Mouse (Mus musculus) megakaryocyte-erythroid progenitor cell, adult 5-6 weeks (primary cell): ENCODE data around the gene Pagr1b. TPM values are rescaled to one million over a fixed set of nuclear protein-coding genes. Genes with fewer than 3 reads are reported as not detected.

Experiments used
- ATAC-seq: replicated peaks from 2 replicates; pipeline ENCODE4 v1.8.0; 2016; ENCODE audit warnings: mild to moderate bottlenecking, inconsistent platforms; ENCODE audit not compliant: severe bottlenecking, poor library complexity, low FRiP score, low TSS enrichment
- total RNA-seq, 2 experiments: library from RNA; stranded (forward) in 1 of 2; stranded (reverse) in 1 of 2; fragments of 200-1000, 215-1000 nt in 1 of 2; fragments of >200 nt in 1 of 2; fragmentation: Nextera tagmentation in 1 of 2; gene quantifications; 2 replicates each; pipeline ENCODE4 v1.2.3; 2014 to 2017

Pagr1b gene
- total RNA-seq, 2 experiments from 2014 or later: 0.66 to 8.7 TPM

- ATAC-seq: no peak; the same call in 1 of the 2 replicates
Observed at GRCm38 (mm10) chr7:126963548-126964286, 52.6 kb downstream of the Pagr1b start.

- no peak for ATAC-seq
Observed at GRCm38 (mm10) chr7:126961965-126962364, 54.3 kb downstream of the Pagr1b start.

GRCm38 (mm10) chr7:126961095-126961494, 55.2 kb downstream of the Pagr1b start:
- no peak for ATAC-seq

GRCm38 (mm10) chr7:126959780-126960179, 56.5 kb downstream of the Pagr1b start:
- no peak for ATAC-seq

GRCm38 (mm10) chr7:126955125-126955524, 61.2 kb downstream of the Pagr1b start:
- ATAC-seq: no peak

DNA sequence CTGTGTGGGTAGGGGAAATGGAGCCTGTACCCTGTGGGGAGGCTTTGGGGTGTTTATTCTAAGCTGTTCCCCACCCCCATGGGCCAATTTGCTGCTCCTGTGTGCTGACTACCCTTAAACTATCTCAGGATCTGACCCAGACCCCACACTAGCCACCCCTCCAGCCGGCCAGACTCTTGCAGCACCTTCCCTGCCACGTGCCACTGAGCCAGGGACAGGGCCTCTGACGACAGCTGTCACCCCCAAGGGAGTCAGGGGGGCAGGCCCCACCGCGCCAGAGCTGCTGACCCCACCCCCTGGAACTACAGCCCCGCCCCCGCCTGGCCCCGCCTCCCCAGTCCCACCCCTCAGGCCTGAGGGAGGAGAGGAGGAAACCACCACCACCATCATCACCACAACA, 63.6 kb downstream of the Pagr1b start:
- no peak for ATAC-seq

GRCm38 (mm10) chr7:126951741-126952140, 64.5 kb downstream of the Pagr1b start:
- ATAC-seq: no peak

Other genes with a start within 250 kb of the Pagr1b start
Only the 30 nearest of the 32 such genes appear.
- 0.69 and 3.1 TPM in 2 replicates for gene Tbx6, start 235.0 kb downstream of the Pagr1b start, total RNA-seq (2014; fragmentation: Nextera tagmentation)
- not detected in 2 replicates for gene Tbx6, start 235.0 kb downstream of the Pagr1b start, total RNA-seq (2017)
- 176 and 189 TPM in 2 replicates for gene Ppp4c, start 224.0 kb downstream of the Pagr1b start, total RNA-seq (2014; fragmentation: Nextera tagmentation)
- gene Ppp4c, start 224.0 kb downstream of the Pagr1b start, total RNA-seq (2017): 104 and 127 TPM in 2 replicates
- gene Fam57b, start 218.8 kb downstream of the Pagr1b start, total RNA-seq (2014; fragmentation: Nextera tagmentation): 0.61 TPM in 1 of 2 replicates, not detected in the other
- 0.42 TPM in 1 of 2 replicates, not detected in the other for gene Fam57b, start 218.8 kb downstream of the Pagr1b start, total RNA-seq (2017)
- gene 4930451I11Rik, start 184.8 kb downstream of the Pagr1b start, total RNA-seq (2014; fragmentation: Nextera tagmentation): not detected in 2 replicates
- gene 4930451I11Rik, start 184.8 kb downstream of the Pagr1b start, total RNA-seq (2017): not detected in 2 replicates
- gene Doc2a, start 169.1 kb downstream of the Pagr1b start, total RNA-seq (2014; fragmentation: Nextera tagmentation): not detected in 2 replicates
- not detected in 2 replicates for gene Doc2a, start 169.1 kb downstream of the Pagr1b start, total RNA-seq (2017)
- gene Hirip3, start 154.5 kb downstream of the Pagr1b start, total RNA-seq (2014; fragmentation: Nextera tagmentation): 51.6 and 123 TPM in 2 replicates
- 327 and 333 TPM in 2 replicates for gene Hirip3, start 154.5 kb downstream of the Pagr1b start, total RNA-seq (2017)
- 124 and 132 TPM in 2 replicates for gene Ino80e, start 154.1 kb downstream of the Pagr1b start, total RNA-seq (2014; fragmentation: Nextera tagmentation)
- gene Ino80e, start 154.1 kb downstream of the Pagr1b start, total RNA-seq (2017): 29.4 and 45.6 TPM in 2 replicates
- 36.1 and 44.2 TPM in 2 replicates for gene Taok2, start 131.8 kb downstream of the Pagr1b start, total RNA-seq (2014; fragmentation: Nextera tagmentation)
- gene Taok2, start 131.8 kb downstream of the Pagr1b start, total RNA-seq (2017): 22.1 and 25.1 TPM in 2 replicates
- gene Tmem219, start 93.6 kb downstream of the Pagr1b start, total RNA-seq (2014; fragmentation: Nextera tagmentation): 22.0 and 27.2 TPM in 2 replicates
- gene Tmem219, start 93.6 kb downstream of the Pagr1b start, total RNA-seq (2017): 9.2 and 17.9 TPM in 2 replicates
- gene Kctd13, start 87.6 kb downstream of the Pagr1b start, total RNA-seq (2014; fragmentation: Nextera tagmentation): 14.0 and 18.6 TPM in 2 replicates
- 9.0 and 22.1 TPM in 2 replicates for gene Kctd13, start 87.6 kb downstream of the Pagr1b start, total RNA-seq (2017)
- gene Asphd1, start 66.9 kb downstream of the Pagr1b start, total RNA-seq (2014; fragmentation: Nextera tagmentation): not detected in 2 replicates
- not detected in 2 replicates for gene Asphd1, start 66.9 kb downstream of the Pagr1b start, total RNA-seq (2017)
- gene Sez6l2, start 65.9 kb downstream of the Pagr1b start, total RNA-seq (2014; fragmentation: Nextera tagmentation): 3.2 and 4.4 TPM in 2 replicates
- gene Sez6l2, start 65.9 kb downstream of the Pagr1b start, total RNA-seq (2017): 0.76 TPM in 1 of 2 replicates, not detected in the other
- gene Cdipt, start 40.6 kb downstream of the Pagr1b start, total RNA-seq (2014; fragmentation: Nextera tagmentation): 61.3 and 70.2 TPM in 2 replicates
- 31.8 and 49.8 TPM in 2 replicates for gene Cdipt, start 40.6 kb downstream of the Pagr1b start, total RNA-seq (2017)
- not detected in 2 replicates for gene Cdiptos, start 40.4 kb downstream of the Pagr1b start, total RNA-seq (2014; fragmentation: Nextera tagmentation)
- gene Cdiptos, start 40.4 kb downstream of the Pagr1b start, total RNA-seq (2017): 0.23 TPM in 1 of 2 replicates, not detected in the other
- gene Mvp, start 1.9 kb downstream of the Pagr1b start, total RNA-seq (2014; fragmentation: Nextera tagmentation): 5.6 and 7.9 TPM in 2 replicates
- gene Mvp, start 1.9 kb downstream of the Pagr1b start, total RNA-seq (2017): 13.5 and 19.7 TPM in 2 replicates
- 62.5 and 66.9 TPM in 2 replicates for gene Pagr1a, start 868 bp upstream of the Pagr1b start, total RNA-seq (2014; fragmentation: Nextera tagmentation)
- 24.5 TPM in 1 of 2 replicates, not detected in the other for gene Pagr1a, start 868 bp upstream of the Pagr1b start, total RNA-seq (2017)
- gene Gm42742, start 4.6 kb upstream of the Pagr1b start, total RNA-seq (2014; fragmentation: Nextera tagmentation): 0.47 and 3.3 TPM in 2 replicates
- 22.6 TPM in 1 of 2 replicates, not detected in the other for gene Gm42742, start 4.6 kb upstream of the Pagr1b start, total RNA-seq (2017)
- 0.74 and 2.0 TPM in 2 replicates for gene Prrt2, start 4.7 kb upstream of the Pagr1b start, total RNA-seq (2014; fragmentation: Nextera tagmentation)
- gene Prrt2, start 4.7 kb upstream of the Pagr1b start, total RNA-seq (2017): 0.80 and 2.3 TPM in 2 replicates
- 256 and 270 TPM in 2 replicates for gene Maz, start 10.6 kb upstream of the Pagr1b start, total RNA-seq (2014; fragmentation: Nextera tagmentation)
- gene Maz, start 10.6 kb upstream of the Pagr1b start, total RNA-seq (2017): 54.2 and 70.0 TPM in 2 replicates
- 68.1 and 120 TPM in 2 replicates for gene Kif22, start 26.0 kb upstream of the Pagr1b start, total RNA-seq (2014; fragmentation: Nextera tagmentation)
- 56.1 and 67.7 TPM in 2 replicates for gene Kif22, start 26.0 kb upstream of the Pagr1b start, total RNA-seq (2017)
- gene Zg16, start 70.8 kb upstream of the Pagr1b start, total RNA-seq (2014; fragmentation: Nextera tagmentation): 61.9 and 97.7 TPM in 2 replicates
- 27.8 and 47.2 TPM in 2 replicates for gene Zg16, start 70.8 kb upstream of the Pagr1b start, total RNA-seq (2017)
- 17.6 and 18.5 TPM in 2 replicates for gene AI467606, start 74.9 kb upstream of the Pagr1b start, total RNA-seq (2014; fragmentation: Nextera tagmentation)
- gene AI467606, start 74.9 kb upstream of the Pagr1b start, total RNA-seq (2017): 14.2 and 17.9 TPM in 2 replicates
- 4.4 and 8.2 TPM in 2 replicates for gene Qprt, start 105.7 kb upstream of the Pagr1b start, total RNA-seq (2014; fragmentation: Nextera tagmentation)
- gene Qprt, start 105.7 kb upstream of the Pagr1b start, total RNA-seq (2017): 1.7 and 5.3 TPM in 2 replicates
- gene Spn, start 121.3 kb upstream of the Pagr1b start, total RNA-seq (2014; fragmentation: Nextera tagmentation): 134 and 142 TPM in 2 replicates
- gene Spn, start 121.3 kb upstream of the Pagr1b start, total RNA-seq (2017): 294 and 351 TPM in 2 replicates
- gene Cd2bp2, start 179.6 kb upstream of the Pagr1b start, total RNA-seq (2014; fragmentation: Nextera tagmentation): 49.6 and 54.8 TPM in 2 replicates
- gene Cd2bp2, start 179.6 kb upstream of the Pagr1b start, total RNA-seq (2017): 51.8 and 63.3 TPM in 2 replicates
- 25.5 and 35.8 TPM in 2 replicates for gene Tbc1d10b, start 192.0 kb upstream of the Pagr1b start, total RNA-seq (2014; fragmentation: Nextera tagmentation)
- 23.9 and 41.0 TPM in 2 replicates for gene Tbc1d10b, start 192.0 kb upstream of the Pagr1b start, total RNA-seq (2017)
- gene Mylpf, start 192.4 kb upstream of the Pagr1b start, total RNA-seq (2014; fragmentation: Nextera tagmentation): 36.1 and 48.6 TPM in 2 replicates
- gene Mylpf, start 192.4 kb upstream of the Pagr1b start, total RNA-seq (2017): 22.2 and 30.8 TPM in 2 replicates
- gene Zfp553, start 216.6 kb upstream of the Pagr1b start, total RNA-seq (2014; fragmentation: Nextera tagmentation): 17.0 and 18.3 TPM in 2 replicates
- 22.7 and 31.7 TPM in 2 replicates for gene Zfp553, start 216.6 kb upstream of the Pagr1b start, total RNA-seq (2017)
- 41.3 and 47.7 TPM in 2 replicates for gene Sept1, start 216.6 kb upstream of the Pagr1b start, total RNA-seq (2014; fragmentation: Nextera tagmentation)
- 24.8 and 25.5 TPM in 2 replicates for gene Sept1, start 216.6 kb upstream of the Pagr1b start, total RNA-seq (2017)
- 15.1 and 16.6 TPM in 2 replicates for gene Zfp771, start 227.8 kb upstream of the Pagr1b start, total RNA-seq (2014; fragmentation: Nextera tagmentation)
- 13.6 and 14.1 TPM in 2 replicates for gene Zfp771, start 227.8 kb upstream of the Pagr1b start, total RNA-seq (2017)